Mouse (Mus musculus) mammary gland, adult 2 months (tissue): Measurements from ENCODE around the gene Gpr176. TPM values are rescaled to one million over a fixed set of nuclear protein-coding genes. Genes with fewer than 3 reads are reported as not detected.

Source experiments
- polyA plus RNA-seq: library from polyadenylated mRNA; depleted of rRNA; stranded (reverse); fragments of >200 nt; gene quantifications from 2 replicates; pipeline ENCODE4 v1.2.3, GENCODE M21; 2012; ENCODE audit warnings: low replicate concordance; rRNA removed

Gpr176 gene
- polyA plus RNA-seq: 1.4 TPM in 2 replicates

GRCm38 (mm10) chr2:118372901-118373571 is at the start of gene Gpr176:
Gene Gpr176 (minus strand): TSS chr2:118373419.

GRCm38 (mm10) chr2:118388341-118389335 is 15.4 kb upstream of the Gpr176 start, which contains the start of gene Eif2ak4:
Gene Eif2ak4 (plus strand): TSS chr2:118388618.

GRCm38 (mm10) chr2:118256621-118257053 is 116.6 kb downstream of the Gpr176 start, which contains the start of gene Fsip1:
Gene Fsip1 (minus strand): TSS chr2:118256966.

Other genes starting within 250 kb of the Gpr176 start
- gene Fsip1, start 116.5 kb downstream of the Gpr176 start, polyA plus RNA-seq: not detected in 2 replicates
- 9.5 and 10.7 TPM in 2 replicates for gene Eif2ak4, start 15.2 kb upstream of the Gpr176 start, polyA plus RNA-seq
- 40.8 and 64.1 TPM in 2 replicates for gene Srp14, start 106.3 kb upstream of the Gpr176 start, polyA plus RNA-seq
- gene Bmf, start 176.3 kb upstream of the Gpr176 start, polyA plus RNA-seq: 28.8 and 46.9 TPM in 2 replicates
- 1.8 and 2.6 TPM in 2 replicates for gene Bub1b, start 224.8 kb upstream of the Gpr176 start, polyA plus RNA-seq